Mouse (Mus musculus) liver, adult 10 weeks (tissue): ENCODE data around the gene Usp17ld. TPM values are rescaled to one million over a fixed set of nuclear protein-coding genes. Genes with fewer than 3 reads are reported as not detected.

Experiments used
- polyA plus RNA-seq: library from polyadenylated mRNA; stranded (reverse); fragments of 350-450 nt; fragmentation: Illumina TruSeq; extraction: RNeasy Lipid Tissue Mini Kit (QIAGEN cat#74804); gene quantifications from one replicate; pipeline ENCODE4 v1.2.3, GENCODE M21; 2014; ENCODE audit warnings: low read depth, low replicate concordance

Gene Usp17ld
- polyA plus RNA-seq, result not detected

DNA sequence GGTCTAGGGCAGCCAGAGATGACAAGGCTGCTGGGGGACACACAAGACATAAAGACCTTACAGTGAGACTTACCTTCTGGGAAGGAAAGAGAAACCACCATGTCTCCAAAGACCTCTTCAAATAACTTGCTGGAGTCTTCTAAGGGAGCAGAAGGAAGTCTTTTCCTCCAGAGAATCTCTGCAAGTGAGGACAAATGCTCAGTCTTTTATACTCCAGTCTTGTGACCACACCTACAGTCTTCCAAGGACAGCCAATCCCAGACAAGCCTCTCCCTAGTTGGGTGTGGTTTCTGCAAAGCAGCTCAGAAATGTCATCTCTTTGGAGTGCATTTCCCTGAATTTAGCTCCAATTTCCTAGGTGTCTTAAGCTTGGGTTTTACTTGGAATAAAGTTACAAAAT lies at the start of gene Usp17ld:
TSS of gene Usp17ld (minus strand) at position 101 of the 400 bp plus-strand sequence.

DNA sequence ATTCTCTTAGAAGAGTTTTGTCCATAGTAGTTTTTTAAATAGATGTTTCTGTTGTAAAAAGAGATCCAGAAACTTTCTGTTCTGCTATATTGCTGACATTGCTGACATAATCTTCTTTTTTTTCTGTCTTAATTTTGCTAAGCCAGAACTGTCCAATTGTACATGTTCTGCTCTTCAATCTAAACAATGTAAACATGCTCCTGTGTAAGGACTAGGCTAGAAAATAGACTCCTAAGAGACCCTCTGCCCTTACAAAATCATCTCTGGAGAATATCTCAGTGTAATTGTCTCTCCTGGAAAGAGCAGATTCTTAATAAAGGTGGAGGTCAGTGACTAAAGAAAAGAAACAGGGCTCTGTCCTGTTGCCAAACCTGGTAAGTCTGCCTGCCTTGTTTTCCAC lies 35.6 kb downstream of the Usp17ld start, which contains the start of gene Olfr594:
TSS of gene Olfr594 (plus strand) at position 301 of the 400 bp plus-strand sequence.

DNA sequence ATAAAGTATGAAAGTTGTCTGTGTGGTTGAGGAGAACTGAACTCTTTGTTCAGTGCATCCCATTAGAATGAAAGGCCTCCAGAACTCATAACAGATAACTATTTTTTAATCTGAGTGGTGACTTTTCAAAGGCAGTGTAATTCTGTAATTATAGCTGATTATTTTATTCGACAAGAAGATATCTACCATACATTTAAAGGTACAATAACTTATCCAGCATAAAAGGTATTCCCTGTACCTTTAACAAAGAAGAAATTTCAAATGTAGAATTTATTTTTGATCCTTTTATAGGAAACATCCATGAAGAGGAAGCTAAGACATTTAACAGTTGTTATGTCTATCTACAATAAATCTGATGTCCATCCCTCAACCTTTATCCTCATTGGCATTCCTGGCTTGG lies 40.7 kb downstream of the Usp17ld start, which contains the start of gene Olfr593:
TSS of gene Olfr593 (plus strand) at position 301 of the 400 bp plus-strand sequence.

Other genes with a start within 250 kb of the Usp17ld start
- not detected for gene Olfr582, start 214.5 kb downstream of the Usp17ld start, polyA plus RNA-seq
- gene Olfr583, start 201.2 kb downstream of the Usp17ld start, polyA plus RNA-seq, result not detected
- gene Olfr584, start 170.6 kb downstream of the Usp17ld start, polyA plus RNA-seq, result not detected
- gene Olfr585, start 154.8 kb downstream of the Usp17ld start, polyA plus RNA-seq, result not detected
- gene Olfr586, start 126.9 kb downstream of the Usp17ld start, polyA plus RNA-seq, result not detected
- not detected for gene Olfr588-ps1, start 111.6 kb downstream of the Usp17ld start, polyA plus RNA-seq
- gene Olfr589, start 96.1 kb downstream of the Usp17ld start, polyA plus RNA-seq, result not detected
- not detected for gene Olfr591, start 74.2 kb downstream of the Usp17ld start, polyA plus RNA-seq
- gene Olfr592, start 67.7 kb downstream of the Usp17ld start, polyA plus RNA-seq, result not detected
- not detected for gene Olfr593, start 40.6 kb downstream of the Usp17ld start, polyA plus RNA-seq
- not detected for gene Olfr594, start 35.5 kb downstream of the Usp17ld start, polyA plus RNA-seq
- not detected for gene Olfr596, start 53.1 kb upstream of the Usp17ld start, polyA plus RNA-seq
- gene Olfr597, start 63.8 kb upstream of the Usp17ld start, polyA plus RNA-seq, result not detected
- not detected for gene Olfr598, start 71.1 kb upstream of the Usp17ld start, polyA plus RNA-seq
- gene Olfr599, start 83.4 kb upstream of the Usp17ld start, polyA plus RNA-seq, result not detected
- not detected for gene Olfr600, start 97.2 kb upstream of the Usp17ld start, polyA plus RNA-seq
- not detected for gene Olfr601, start 110.2 kb upstream of the Usp17ld start, polyA plus RNA-seq
- gene Olfr603, start 133.7 kb upstream of the Usp17ld start, polyA plus RNA-seq, result not detected
- not detected for gene Usp17lc, start 162.6 kb upstream of the Usp17ld start, polyA plus RNA-seq
- not detected for gene Olfr605, start 192.9 kb upstream of the Usp17ld start, polyA plus RNA-seq
- gene Olfr606, start 196.5 kb upstream of the Usp17ld start, polyA plus RNA-seq, result not detected
- gene Olfr607, start 211.6 kb upstream of the Usp17ld start, polyA plus RNA-seq, result not detected
- gene Olfr608, start 217.4 kb upstream of the Usp17ld start, polyA plus RNA-seq, result not detected
- gene Olfr609, start 245.6 kb upstream of the Usp17ld start, polyA plus RNA-seq, result not detected